Mouse (Mus musculus) ovary, adult 10 weeks (tissue): ENCODE measurements around the gene Otop1. TPM values are rescaled to one million over a fixed set of nuclear protein-coding genes. Genes with fewer than 3 reads are reported as not detected.

Source experiments
- polyA plus RNA-seq: library from polyadenylated mRNA; stranded (reverse); fragments of 350-450 nt; fragmentation: Illumina TruSeq; extraction: RNeasy Lipid Tissue Mini Kit (QIAGEN cat#74804); gene quantifications from one replicate; pipeline ENCODE4 v1.2.3, GENCODE M21; 2014

Otop1 gene
- 0.80 TPM for polyA plus RNA-seq

DNA sequence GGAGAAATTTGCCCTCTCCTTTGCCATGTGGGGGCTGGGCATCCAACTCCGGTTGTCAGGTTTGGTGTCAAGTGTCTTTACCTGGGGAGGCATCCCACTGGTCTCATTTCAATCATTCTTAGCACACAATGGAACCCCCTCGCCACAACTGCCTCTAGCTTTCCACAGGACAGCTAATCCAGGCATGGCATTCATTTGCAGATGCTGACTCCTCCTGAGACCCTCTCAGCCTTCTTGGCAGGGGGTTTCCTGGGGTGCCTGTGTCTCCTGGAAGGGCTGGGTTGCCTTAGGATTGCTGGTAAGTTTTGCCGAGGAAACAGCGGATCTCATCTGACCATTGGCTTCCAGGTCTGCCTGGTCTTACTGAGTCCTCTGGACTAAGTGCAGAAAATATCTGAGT is at the start of gene Otop1:
Gene Otop1 (plus strand): TSS at position 202 of the 400 bp plus-strand sequence.

DNA sequence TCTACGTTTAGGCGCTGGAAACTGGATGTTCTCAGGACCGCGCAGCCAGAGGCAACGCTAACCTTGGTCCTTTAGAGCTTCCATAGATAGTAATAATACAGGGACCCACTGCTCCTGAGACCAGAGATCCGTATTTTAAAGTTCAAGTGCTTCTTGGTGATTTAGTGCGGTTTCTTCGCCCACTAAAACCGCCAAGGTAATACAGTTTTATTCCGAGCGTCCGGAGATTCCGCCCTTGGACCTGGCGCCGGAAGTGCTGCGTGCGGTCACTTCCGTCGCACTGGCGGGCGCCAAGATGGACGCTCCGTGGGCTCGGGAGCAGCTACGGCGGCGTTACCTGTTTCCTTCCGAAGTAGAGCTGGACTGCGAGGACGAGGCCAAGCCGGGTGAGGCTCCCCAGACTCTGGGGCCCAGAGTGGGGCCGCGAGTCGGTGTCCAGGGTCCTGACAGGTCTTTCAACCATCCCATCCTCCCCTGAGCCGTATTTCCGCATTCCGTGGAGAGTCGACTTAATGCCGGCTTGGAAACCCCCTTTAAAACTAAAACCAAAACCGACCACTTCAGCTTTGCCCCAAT is 15.6 kb upstream of the Otop1 start, which contains the start of gene Tmem128:
Gene Tmem128 (plus strand): TSS at position 79 of the 576 bp plus-strand sequence.

DNA sequence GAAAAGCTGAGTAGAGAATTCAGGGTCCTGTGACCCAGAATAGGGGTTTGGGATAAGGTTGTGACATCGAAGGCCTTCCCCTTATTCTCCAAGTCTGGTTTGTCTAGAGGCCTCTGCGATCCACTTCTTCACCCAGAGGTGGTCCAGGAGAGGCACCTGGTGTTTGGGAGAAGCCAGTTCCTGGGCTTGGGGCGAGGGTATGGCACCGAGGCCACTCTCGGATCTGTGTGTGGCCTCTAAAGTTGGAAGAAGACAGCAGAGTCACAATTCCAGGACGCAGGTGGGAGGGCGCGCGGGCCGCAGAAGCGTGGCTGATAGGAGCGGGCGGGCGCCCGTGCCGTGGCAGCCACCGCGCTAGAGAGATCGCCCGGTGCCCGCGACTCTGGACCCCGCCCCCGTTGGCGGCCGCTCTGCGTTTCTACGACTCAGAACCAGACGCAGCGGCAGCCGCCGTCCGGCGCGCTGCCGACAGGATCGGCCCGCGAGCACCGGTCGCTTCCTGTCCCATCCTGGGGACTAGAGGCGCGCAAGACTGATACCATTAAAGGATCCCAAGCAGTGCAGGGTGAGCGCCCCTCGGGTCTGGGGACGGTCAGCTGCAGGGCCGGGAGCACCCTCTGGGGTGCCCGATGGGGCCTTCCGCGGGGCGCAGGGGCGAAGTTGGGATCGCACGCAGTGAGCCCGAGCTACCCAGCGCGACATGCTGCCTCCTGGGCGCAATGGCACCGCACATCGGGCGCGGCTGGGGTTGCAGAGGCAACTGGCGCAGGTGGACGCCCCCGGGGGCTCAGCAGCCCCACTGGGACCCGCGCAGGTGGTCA is 43.4 kb downstream of the Otop1 start, which contains the start of gene Drd5:
Gene Drd5 (plus strand): TSS at position 402 of the 821 bp plus-strand sequence.

Other genes with a start within 250 kb of the Otop1 start
- gene Stx18, start 237.2 kb upstream of the Otop1 start, polyA plus RNA-seq = 50.5 TPM
- 8.1 TPM for gene Nsg1, start 116.1 kb upstream of the Otop1 start, polyA plus RNA-seq
- 2.2 TPM for gene Zbtb49, start 55.5 kb upstream of the Otop1 start, polyA plus RNA-seq
- 65.0 TPM for gene Lyar, start 55.5 kb upstream of the Otop1 start, polyA plus RNA-seq
- gene Tmem128, start 15.8 kb upstream of the Otop1 start, polyA plus RNA-seq = 74.3 TPM
- not detected for gene Drd5, start 43.4 kb downstream of the Otop1 start, polyA plus RNA-seq
- gene Slc2a9, start 227.2 kb downstream of the Otop1 start, polyA plus RNA-seq = 1.6 TPM